In genomic region chr17:50091829-50092228, GRCm38 (mm10) we compare ENCODE assay signal across 15 mouse cellular contexts.
"Had no signal": no experiment of that assay in that cellular context is flagged by ENCODE, and none has a peak within 500 bp of the region (broad histone marks: within the 10 kb centered on the region; RNA-seq: fewer than 3 reads in every experiment).

No protein-coding gene starts in this region.

- DNase-seq: kidney, postnatal 14 days; lung, postnatal 14 days; midbrain, embryonic 14.5 days; right cerebral cortex, postnatal 4 days; spleen, adult 18-20 months; thymus, adult 2 months; thymus, postnatal 25 days had no signal

- H3K4me3 ChIP-seq: left cerebral cortex, adult 2 months; limb, embryonic 10.5 days; liver, embryonic 15.5 days; myocyte; neural tube, embryonic 12.5 days; stomach, embryonic 15.5 days had no signal

- H3K9me3 ChIP-seq: limb, embryonic 10.5 days; liver, embryonic 15.5 days; neural tube, embryonic 12.5 days; stomach, embryonic 15.5 days had no signal

- H3K4me1 ChIP-seq: liver, embryonic 15.5 days; neural tube, embryonic 12.5 days; stomach, embryonic 15.5 days had no signal

- H3K36me3 ChIP-seq: limb, embryonic 10.5 days; liver, embryonic 15.5 days; neural tube, embryonic 12.5 days; stomach, embryonic 15.5 days had no signal

- H3K27me3 ChIP-seq: liver, embryonic 15.5 days; neural tube, embryonic 12.5 days; stomach, embryonic 15.5 days had no signal

- H3K4me2 ChIP-seq: liver, embryonic 11.5 days; liver, embryonic 15.5 days; neural tube, embryonic 12.5 days; stomach, embryonic 15.5 days had no signal

- ATAC-seq: intestine, postnatal 0 days had no signal

- H3K9ac ChIP-seq: liver, embryonic 15.5 days; neural tube, embryonic 12.5 days; stomach, embryonic 15.5 days had no signal

- H3K27ac ChIP-seq: left cerebral cortex, adult 2 months; limb, embryonic 10.5 days; liver, embryonic 15.5 days; neural tube, embryonic 12.5 days; stomach, embryonic 15.5 days had no signal
